Mouse (Mus musculus) right cerebral cortex, adult 2 months (tissue): ENCODE results near the gene Zfp740.
"Not testable (repeated sequence)": the region's sequence is repeated elsewhere in the genome, so short reads cannot be mapped to it uniquely, and the experiment has no call there.

Experiments used
- DNase-seq, 2 experiments: peaks; one replicate each; pipeline ENCODE4 v3.0.0; 2021 to 2022; ENCODE audit warnings: low spot score in 2 of 2

The Zfp740 gene

DNA sequence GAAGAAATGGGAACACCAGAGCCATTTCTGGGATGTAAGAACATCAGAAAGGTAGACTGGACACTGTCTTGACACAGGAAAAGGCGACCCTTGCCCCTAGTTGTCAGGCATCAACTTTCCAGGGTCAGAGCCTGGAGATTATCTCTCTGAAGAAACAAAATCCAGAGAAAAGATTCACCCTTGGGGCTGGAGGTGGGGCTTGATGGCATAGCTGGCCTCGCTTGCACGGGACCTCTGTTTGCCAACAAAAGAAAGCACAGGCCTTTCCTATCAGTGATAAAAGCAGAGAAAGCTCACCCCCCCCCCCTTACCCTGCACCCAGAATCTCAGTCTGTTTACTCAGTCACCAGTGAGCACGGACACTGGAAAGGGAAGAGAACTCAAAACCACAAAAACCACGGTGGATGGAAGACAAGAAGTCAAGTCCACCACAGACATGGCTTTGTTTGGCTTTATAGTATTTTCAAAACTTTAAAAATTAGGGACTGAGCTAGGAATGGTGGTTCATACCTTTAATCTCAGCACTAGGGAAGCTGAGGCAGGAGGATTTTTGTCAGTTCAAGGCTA, 10.1 kb upstream of the Zfp740 start:
- no peak for DNase-seq

DNA sequence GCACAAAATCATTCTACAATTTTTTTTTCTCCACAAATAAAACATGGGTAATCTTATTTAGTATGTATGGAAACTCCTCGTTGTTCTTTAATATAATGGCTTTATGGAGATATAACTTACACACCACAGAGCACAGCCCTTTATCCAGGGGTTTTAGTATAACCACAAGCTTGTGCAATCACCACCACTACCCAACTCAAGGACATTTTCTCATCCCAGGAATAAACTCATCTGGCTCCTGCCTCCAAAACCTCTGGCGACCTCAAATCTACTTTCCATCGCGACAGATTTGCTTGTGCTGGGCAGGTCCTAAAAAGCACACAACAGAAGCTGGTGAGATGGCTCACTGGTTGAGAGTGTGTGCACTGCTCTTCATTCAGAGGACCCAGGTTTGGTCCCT, 9.4 kb upstream of the Zfp740 start:
- no peak for DNase-seq

DNA sequence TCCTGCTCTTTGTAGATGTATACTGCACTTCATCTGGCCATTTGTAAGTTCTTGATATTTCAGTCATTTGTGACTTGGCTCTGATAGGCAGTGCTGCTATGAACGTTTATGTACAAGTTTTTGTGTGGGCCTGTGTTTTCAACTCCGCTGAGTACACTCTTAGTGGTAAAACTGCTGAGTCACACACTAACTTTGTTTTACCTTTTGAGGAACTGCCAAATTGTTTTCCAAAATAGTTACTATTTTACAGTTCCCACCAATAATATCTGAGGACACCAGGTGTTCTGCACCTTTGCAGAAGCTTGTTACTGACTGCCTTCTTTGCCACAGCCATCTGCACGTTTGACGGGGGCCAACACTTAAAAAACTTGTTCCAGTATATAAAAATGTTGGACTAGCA, 8.6 kb upstream of the Zfp740 start:
- DNase-seq, result no peak

DNA sequence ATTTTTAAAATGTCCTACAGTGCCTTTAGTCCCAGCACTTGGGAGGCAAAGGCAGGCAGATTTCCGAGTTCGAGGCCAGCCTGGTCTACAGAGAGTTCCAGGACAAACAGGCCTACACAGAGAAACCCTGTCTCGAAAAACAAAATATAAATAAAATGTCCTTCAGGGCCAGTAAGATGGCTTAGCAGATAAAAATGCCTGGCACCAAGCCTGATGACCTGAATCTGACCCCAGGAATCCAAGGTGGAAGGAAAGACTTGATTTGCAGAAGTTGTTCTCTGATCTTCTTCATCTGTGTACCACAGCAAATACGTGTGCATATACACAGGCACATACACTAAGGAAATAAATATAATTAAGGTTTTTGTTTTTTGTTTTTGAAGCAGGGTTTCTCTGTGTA, 7.7 kb upstream of the Zfp740 start:
- DNase-seq, result no peak

DNA sequence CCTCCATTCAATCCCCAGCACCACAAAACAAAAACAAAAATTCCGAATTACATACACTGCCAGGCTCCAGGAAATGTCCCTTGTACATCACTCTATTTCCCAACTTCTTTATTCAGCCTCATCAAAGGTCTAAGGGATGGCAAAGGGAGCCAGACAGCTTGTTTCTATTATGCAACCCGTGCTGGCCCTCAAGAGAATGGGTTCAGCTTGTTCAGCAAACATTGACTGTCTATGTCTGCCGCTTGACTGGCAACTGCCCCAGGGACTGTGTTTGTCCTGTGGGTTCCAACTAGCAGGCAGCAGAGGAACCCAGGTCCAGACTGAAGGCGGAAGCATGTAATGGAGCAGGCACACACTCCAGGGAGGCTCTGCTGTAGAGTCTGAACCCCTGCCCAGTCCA, 4.2 kb upstream of the Zfp740 start:
- DNase-seq, result no peak

DNA sequence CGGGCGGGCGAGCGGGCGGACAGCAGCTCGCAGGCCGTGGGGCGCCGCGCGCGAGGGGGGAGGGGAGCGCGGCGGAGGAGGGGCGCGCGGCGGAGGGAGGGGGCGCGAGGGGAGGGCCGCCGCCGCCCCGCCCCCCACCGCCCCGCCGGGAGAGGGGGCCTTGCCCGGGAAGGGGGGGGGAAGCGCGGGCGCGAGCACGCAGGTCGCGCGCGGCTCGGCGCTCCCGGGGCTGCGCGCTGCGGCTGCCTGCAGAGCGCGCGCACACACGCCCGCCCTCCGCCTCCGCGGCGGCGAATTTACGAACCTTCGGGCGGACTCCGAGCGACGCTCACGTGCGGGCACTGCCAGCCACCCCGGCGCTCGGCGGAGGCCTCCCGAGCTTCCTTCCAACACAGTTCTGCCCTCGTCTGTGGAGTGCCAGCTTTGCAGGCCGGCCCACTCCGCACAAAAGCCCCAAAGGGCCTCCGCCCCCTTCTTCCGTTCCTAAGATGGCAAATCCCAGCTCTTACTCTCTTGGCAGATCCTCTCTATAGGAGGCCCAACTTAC, 859 bp downstream of the Zfp740 start:
- DNase-seq, result peak; percentile 71 to 75

DNA sequence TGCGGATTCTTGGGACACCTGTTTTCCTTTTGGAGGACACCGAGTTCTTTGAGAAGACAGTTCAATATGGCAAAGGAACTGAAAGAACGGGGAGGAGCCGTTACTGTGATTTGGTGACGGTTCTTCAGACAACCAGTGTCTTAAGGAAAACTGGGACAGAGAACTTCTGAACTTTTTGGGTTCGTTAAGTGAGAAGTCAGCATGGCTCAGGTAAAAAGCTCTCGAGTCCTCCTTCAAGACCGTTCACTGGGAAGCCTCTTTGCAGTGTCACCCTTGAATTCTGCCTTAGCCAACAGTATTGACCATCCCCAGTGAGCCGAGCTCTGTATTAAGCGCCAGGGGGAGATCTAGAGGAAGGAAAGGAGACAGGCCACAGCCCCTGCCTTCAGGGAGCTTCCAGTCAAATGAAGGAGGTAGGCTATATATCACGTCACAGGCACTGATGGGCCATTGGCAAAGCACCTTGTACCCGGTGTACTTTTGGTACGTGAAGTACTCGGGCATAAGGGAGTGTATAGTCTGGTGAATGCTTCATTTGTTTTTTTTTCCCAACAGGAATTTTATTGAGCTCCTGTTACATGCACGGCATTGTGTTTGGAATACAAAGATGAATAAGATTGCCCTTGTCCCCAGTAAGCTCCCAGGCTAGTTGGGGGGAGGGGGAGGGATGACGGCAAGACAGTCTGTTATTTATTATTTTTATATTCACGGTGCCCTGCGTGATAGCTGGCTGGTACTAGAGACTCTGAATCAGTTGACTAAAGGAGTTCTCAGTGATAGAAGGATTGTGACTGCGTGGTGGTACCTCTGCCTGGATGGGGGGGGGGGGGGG, 1.8 kb downstream of the Zfp740 start, which contains the start of gene Csad:
Gene Csad, minus strand, starts transcription at position 51 of the 832 bp plus-strand sequence.
- no peak for DNase-seq

DNA sequence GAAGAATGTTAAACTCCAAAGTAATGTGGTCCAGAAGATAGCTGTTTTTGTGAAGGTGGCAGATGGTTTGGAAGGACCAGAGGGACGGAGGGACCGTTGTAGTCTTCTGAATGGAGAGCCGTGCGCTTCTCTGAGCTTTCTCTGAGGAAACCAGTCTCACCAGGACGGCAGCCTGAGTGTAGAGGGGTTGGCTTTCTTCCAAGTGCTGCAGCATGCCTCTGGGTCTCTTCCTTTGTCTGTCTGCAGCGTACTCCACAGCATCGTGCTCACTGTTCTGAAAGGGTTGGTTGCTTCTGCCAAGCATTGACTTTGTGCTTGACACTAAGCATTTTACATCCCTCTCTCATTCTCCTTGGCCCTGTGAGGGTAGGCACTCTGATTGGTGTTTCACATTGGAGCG, 2.7 kb downstream of the Zfp740 start:
- DNase-seq, result peak; percentile 39 to 40

DNA sequence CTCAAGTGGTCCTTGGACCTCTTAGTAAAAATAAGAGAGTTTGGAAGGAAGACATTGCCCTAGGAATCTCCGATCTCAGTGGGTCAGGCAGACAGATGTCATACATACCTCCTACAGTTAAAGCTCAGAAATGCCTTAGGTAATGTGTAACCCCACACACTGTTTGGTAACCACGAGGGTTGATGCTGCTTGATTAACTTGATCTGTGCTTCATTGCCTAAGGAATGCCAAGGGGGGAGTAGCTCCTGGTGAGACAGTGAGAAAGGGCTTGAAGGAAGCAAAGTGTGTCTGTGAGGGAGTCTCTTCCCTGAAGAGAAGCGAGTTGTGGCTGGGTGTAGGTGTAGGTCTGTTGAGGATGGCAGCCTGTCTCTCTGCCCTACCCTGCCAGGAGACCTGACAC, 4.3 kb downstream of the Zfp740 start:
- no peak for DNase-seq

DNA sequence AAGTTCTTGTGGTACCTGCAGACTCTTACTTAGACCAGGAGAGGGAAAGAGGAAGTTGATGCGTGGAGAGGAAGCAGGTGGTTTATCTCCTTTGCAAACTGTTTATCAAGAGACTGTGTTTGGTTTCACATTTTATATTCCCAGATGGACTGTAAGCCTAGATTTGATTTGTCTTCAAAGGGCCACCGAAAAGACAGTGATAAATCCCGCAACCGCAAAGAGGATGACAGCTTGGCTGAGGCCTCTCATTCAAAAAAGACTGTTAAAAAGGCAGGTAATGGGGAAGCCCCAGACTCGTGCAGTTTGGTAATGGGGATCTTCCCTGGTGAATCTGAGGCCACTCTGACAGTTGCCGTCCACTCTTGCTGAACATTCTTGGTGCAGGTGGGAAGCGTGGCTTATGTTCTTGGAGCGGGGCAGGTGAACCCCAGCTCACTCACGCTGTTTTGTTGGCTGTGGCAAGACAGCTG, 5.1 kb downstream of the Zfp740 start:
- no peak for DNase-seq

DNA sequence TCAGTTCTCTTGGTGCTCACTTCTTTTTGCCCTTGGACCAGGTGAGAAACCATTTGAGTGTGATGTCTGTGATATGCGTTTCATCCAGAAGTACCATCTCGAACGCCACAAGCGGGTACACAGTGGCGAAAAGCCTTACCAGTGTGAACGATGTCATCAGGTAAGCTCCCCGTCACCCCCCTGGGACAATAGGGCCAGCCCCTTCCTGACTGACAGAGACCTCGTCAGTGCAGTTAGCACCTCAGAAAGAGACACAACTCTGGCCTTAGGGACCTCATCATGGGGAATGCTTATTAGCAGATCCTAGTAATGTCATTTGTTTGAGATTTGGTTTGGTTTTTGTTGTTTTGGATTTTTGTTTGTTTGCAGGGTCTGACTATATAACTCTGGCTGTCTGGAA, 6.1 kb downstream of the Zfp740 start:
- no peak for DNase-seq

DNA sequence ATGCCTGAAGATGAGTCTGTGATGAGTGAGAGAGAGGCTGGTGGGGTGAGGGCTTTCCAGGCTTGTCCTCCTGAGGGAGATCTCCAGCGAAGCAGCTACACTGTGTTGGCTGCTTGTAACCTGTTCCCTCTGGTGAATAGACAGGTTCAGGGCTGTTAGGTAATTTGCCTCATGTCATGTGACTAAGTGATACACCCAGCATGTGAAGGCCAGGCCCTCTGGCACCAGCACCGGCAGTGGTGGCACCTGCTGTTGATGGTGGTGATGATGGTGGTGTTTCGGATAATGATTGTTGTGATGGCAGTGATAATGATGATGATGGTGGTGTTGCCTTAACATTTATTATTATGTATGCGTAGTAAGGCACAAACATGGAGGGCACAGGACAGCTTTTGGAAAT, 7.8 kb downstream of the Zfp740 start:
- no peak for DNase-seq

DNA sequence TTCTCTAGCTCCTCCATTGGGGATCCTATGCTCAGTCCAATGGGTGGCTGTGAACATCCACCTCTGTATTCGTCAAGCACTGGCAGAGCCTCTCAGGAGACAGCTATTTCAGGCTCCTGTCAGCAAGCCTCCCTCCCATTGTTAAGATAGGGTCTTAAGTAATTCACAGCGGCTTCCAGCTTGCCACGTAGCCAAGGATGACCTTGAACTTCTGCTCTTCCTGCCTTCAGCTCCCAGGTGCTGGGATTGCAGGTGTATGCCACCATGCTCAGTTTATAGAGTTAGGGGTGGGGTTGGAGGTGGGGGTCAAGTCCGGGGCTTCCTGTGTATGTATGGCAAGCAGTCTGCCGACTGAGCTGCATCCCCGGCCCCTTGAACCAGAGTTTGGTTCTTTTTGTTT, 8.8 kb downstream of the Zfp740 start:
- no peak for DNase-seq

DNA sequence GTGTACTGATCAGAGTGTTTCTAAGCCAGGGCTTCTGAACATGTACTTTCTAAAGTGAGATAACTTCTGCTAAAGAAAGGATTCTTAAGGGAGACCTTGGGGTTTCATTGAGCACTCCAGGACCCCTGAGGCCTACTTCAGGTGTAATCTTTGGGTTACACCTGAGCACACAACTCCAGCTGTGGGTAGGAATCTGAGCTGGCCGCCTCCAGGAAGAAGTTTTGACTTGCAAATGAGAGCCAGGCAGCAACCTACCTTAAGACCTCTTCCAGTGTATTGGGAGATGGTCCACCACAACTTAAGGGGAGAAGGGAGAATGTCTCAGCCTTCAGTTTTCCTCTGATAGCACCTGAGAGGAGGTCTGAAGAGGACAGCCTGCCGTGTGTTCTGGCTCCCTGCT, 11.1 kb downstream of the Zfp740 start:
- no peak for DNase-seq

DNA sequence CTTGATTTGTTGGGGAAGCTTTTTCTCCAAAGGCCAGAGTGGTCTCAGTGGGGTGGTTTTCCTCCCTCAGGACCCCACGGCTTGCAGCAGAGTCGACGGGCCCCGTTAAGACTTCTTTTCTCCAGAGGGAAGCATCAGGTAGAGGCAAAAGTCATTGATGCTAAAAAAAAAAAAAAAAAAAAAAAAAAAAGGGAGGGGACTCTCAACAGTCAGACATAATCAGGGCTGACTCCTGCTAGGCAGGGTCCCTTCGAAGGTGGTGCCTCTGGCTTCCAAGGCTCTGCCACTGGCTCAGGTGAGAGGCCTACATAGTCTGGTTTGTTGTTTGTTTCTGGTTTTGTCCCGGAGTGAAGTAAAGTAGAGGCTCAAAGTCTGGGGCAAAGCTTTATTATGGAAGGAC, 12.6 kb downstream of the Zfp740 start:
- no peak for DNase-seq

DNA sequence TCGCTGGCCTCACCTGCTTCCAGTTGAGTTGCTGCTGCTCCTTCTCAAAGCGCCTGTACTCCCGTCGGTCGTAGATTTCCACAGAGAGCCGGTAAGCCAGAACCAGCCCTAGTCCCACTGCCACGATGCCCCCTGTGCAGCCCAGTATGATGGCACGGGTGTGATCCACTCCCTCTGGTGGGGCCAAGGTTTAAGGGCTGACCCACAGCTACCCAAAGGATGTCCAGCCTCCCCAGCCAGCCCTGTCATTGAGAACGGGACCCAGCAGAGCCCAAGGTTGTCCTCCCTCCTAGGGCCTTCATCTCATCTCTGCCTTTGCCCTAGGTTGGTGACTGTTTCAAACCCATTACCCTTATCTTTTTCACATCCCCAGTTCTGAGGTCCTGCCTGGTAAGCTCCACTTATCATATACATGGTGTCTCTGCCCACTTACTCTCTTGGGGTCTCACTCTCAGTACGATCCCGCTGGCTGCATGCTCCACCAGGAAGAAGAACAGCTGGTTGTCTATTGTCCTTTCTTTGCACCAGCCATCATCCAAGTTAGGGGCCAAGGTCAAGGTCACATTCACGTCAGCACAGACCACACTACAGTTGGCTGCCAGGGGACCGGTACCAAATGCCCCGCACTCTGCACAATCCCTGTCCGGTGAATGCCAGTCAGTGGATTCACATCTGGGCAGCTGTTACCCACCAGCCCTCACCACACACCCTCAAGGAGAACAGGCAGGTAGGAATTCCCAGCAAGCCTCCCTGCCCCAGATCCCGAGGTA, 13.6 kb downstream of the Zfp740 start:
- DNase-seq, result no peak

DNA sequence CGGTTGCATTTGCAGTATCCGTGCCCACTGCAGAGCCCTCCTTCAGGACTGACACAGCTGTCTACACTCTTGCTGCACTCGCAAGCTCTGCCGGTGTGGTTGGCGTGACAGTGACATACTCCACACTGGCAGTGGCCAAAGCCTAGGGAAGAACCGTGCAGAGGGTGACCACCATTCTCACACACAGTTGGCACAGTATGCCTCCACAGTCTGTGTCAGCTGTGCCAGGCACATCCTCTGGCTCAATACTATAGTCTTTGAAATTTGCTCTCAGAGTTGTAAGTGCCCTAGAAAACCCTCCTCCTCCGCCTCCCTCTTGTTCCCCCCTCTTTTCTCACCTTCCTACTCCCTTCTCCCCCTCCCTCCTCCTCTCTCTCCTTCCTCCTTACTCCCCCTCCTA, 14.3 kb downstream of the Zfp740 start:
- no peak for DNase-seq

DNA sequence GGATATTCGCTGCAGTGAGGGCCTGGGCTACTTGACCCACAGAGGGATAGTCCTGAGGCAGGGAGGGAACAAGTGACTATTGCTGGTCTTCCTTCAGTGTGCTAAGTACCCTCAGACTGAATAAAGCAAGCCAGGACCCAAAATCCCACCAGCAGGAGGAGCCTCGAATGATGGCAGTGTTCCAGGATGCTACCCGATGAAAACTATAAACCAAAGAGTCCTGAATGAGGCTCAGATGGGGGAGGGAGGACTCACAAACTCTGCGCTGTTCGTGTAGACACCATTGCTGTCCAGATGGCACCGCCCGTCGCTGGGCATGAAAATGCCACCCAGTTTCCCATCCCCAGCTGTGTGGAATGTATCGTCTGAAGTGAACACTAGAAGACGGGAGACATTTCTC, 19.3 kb downstream of the Zfp740 start:
- no peak for DNase-seq

DNA sequence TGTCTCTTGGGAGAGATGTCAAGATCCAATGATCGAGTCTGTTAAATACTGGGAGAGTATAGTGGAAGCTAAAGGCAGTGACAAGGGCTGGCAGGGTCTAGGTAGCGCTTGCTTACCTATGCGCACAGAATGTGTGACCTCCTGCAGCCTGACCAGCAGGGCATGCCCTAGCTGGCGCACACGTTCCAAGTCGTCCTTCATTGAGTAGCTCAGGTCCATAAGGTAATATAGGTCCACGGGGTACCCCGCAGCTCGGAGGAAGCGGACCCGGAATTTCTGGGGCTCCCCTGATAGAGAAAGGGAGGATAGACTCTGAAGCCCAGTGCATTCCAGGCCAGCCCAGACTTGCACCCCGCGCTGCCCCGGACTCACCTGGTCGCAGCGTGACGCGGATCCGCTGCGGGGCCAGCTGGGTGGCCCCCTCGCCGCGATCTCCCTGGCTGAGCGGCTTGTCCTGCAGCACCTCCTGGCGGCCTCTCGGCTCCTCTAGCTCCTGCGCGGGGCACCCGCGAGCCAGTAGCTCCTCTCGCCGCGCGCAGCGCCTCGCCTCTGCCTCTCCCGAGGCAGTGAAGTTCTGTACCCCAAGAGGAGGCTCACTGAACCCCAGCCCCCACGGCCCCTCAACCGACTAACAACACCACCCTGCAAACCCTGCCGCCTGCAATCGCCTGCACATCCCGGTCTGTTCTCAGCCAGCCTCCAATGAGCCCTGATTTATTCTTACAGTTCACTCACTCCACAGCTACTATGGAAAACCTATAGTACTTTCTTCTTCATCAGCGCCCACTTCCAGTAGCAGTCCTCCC, 21.3 kb downstream of the Zfp740 start:
- peak; percentile 80 to 81 for DNase-seq

DNA sequence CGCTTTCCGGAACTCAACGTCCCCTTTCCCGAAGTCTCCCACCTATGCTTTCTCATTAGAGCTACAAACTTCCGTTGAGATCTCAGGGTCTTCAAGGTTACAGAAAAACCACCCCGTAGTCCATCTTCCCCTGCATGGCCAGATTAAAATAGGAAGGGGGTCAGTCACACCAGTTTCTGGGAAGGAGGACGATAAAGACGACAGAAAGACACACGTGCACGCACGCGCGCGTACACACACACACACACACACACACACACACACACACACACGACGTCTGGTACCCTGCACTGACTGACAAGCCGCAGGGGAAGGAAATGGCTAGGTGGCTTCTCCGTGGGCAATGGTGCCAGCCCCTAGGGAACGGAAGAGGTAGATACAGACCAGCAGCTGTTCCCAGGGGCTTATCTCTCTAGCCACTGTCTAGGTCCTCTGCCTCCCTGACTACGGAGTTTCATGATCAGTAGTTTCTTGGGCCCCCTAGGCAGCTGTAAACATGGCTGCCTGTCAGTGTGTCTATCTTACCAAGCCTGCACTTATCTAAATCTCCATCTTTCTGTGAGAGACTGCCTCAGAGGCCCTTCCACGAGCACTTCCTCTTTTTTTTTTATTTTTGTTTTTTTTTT, 22.1 kb downstream of the Zfp740 start:
- no peak for DNase-seq

DNA sequence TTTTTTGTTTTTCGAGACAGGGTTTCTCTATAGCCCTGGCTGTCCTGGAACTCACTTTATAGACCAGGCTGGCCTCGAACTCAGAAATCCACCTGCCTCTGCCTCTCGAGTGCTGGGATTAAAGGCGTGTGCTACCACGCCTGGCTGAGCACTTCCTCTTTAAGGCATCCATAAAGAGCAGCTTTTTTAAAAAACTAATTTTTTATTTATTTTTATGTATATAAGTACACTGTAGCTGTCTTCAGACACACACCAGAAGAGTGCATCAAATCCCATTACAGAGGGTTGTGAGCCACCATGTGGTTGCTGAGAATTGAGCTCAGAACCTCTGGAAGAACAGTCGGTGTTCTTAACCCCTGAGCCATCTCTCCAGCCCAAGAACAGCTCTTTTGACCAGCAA, 22.6 kb downstream of the Zfp740 start:
- not testable (repeated sequence) for DNase-seq
